Mouse (Mus musculus): ENCODE data around the gene Cdh4.

The Cdh4 gene

GRCm38 (mm10) chr2:179476622-179477021 is 34.4 kb downstream of the Cdh4 start:
- DNase-seq = no peak

- no peak for DNase-seq
Measured at GRCm38 (mm10) chr2:179480800-179481200, 38.6 kb downstream of the Cdh4 start.

GRCm38 (mm10) chr2:179481363-179481762 is 39.1 kb downstream of the Cdh4 start:
- no peak for DNase-seq

- DNase-seq = no peak
Measured at GRCm38 (mm10) chr2:179488526-179489139, 46.4 kb downstream of the Cdh4 start.

GRCm38 (mm10) chr2:179491891-179492290 is 49.7 kb downstream of the Cdh4 start:
- no peak for DNase-seq

- DNase-seq = no peak
Measured at GRCm38 (mm10) chr2:179494276-179494675, 52.0 kb downstream of the Cdh4 start.

- DNase-seq = no peak
Measured at GRCm38 (mm10) chr2:179510439-179510838, 68.2 kb downstream of the Cdh4 start.

GRCm38 (mm10) chr2:179516559-179516958 is 74.3 kb downstream of the Cdh4 start:
- no peak for DNase-seq

GRCm38 (mm10) chr2:179518456-179519032 is 76.3 kb downstream of the Cdh4 start:
- DNase-seq = no peak

- no peak for DNase-seq
Measured at GRCm38 (mm10) chr2:179519161-179519560, 76.9 kb downstream of the Cdh4 start.

GRCm38 (mm10) chr2:179519931-179520330 is 77.7 kb downstream of the Cdh4 start:
- no peak for DNase-seq

GRCm38 (mm10) chr2:179520941-179521340 is 78.7 kb downstream of the Cdh4 start:
- DNase-seq = no peak

GRCm38 (mm10) chr2:179521444-179521843 is 79.2 kb downstream of the Cdh4 start:
- DNase-seq = no peak

- DNase-seq = no peak
Measured at GRCm38 (mm10) chr2:179522141-179522540, 79.9 kb downstream of the Cdh4 start.

GRCm38 (mm10) chr2:179526976-179527375 is 84.7 kb downstream of the Cdh4 start:
- DNase-seq = no peak

GRCm38 (mm10) chr2:179530436-179531040 is 88.3 kb downstream of the Cdh4 start:
- DNase-seq = no peak

GRCm38 (mm10) chr2:179533196-179533595 is 91.0 kb downstream of the Cdh4 start:
- DNase-seq = no peak

- DNase-seq = no peak
Measured at GRCm38 (mm10) chr2:179533881-179534280, 91.7 kb downstream of the Cdh4 start.

GRCm38 (mm10) chr2:179535204-179535603 is 93.0 kb downstream of the Cdh4 start:
- DNase-seq = no peak

GRCm38 (mm10) chr2:179536762-179537161 is 94.5 kb downstream of the Cdh4 start:
- DNase-seq = no peak

- no peak for DNase-seq
Measured at GRCm38 (mm10) chr2:179537390-179537789, 95.2 kb downstream of the Cdh4 start.

GRCm38 (mm10) chr2:179537800-179538450 is 95.7 kb downstream of the Cdh4 start:
- DNase-seq = no peak

- no peak for DNase-seq
Measured at GRCm38 (mm10) chr2:179538535-179538934, 96.3 kb downstream of the Cdh4 start.

All from lung, adult 18-20 months (tissue).